Mouse (Mus musculus): Measurements from ENCODE around the gene Cdc37l1.

DNA sequence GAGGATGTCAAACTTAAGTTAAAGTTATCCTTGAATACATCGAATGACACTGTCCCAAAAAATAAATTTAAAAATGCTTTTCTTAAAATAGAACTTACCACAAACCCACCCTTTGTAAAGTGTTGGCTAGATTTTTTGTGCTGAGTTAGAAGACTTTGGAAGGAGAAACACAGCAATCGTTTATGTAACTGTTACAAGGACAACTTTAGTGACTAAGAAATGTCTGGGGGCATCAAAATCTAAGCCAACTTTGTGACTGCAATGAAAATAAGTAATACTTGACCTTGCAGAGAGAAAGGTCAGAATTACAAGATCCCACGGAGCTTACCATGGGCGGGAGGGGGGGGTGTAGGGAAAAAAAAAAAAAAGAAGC is 56.8 kb downstream of the Cdc37l1 start:
- TF ChIP-seq CTCF (IDR thresholded peaks at IDR 0.05; ENCODE audit: control insufficient read depth, insufficient read depth, insufficient replicate concordance, low read depth, low read length) (no peak), POLR2A (IDR thresholded peaks at IDR 0.05; ENCODE audit: control insufficient read depth, low read depth, low read length) (no peak)
